Mouse (Mus musculus): ENCODE measurements around the gene Pp2d1. TPM values are rescaled to one million over a fixed set of nuclear protein-coding genes. Genes with fewer than 3 reads are reported as not detected.

The Pp2d1 gene
- polyA plus RNA-seq, 1 experiment from 2014 or later: 0.39 TPM

GRCm38 (mm10) chr17:53561458-53562029 is 22.3 kb upstream of the Pp2d1 start:
- no peak overlapping the region for H3K4me3 ChIP-seq
- H3K27ac ChIP-seq: no peak overlapping the region
- no peak overlapping the region for H3K9ac ChIP-seq
- ATAC-seq: no peak
- no peaks in the 10 kb centered on the region for H3K27me3 ChIP-seq
- H3K4me1 ChIP-seq: peaks cover 7% of the 10 kb centered on the region
- WGBS: 81% methylated on average over 4 of the region's 4 CpGs
- no peaks in the 10 kb centered on the region for H3K36me3 ChIP-seq (ENCODE audit: poor library complexity, severe bottlenecking)
- H3K4me2 ChIP-seq: no peak overlapping the region
- H3K9me3 ChIP-seq (replicated peaks): no peaks in the 10 kb centered on the region

GRCm38 (mm10) chr17:53559646-53560045 is 20.4 kb upstream of the Pp2d1 start:
- H3K9ac ChIP-seq: no peak overlapping the region
- no peaks in the 10 kb centered on the region for H3K27me3 ChIP-seq
- no peak overlapping the region for H3K4me2 ChIP-seq
- ATAC-seq: no peak
- no peak overlapping the region for H3K27ac ChIP-seq
- H3K36me3 ChIP-seq (ENCODE audit: poor library complexity, severe bottlenecking): no peaks in the 10 kb centered on the region
- H3K4me1 ChIP-seq: no peaks in the 10 kb centered on the region
- WGBS: 95% methylated on average over 5 of the region's 5 CpGs
- H3K9me3 ChIP-seq (replicated peaks): no peaks in the 10 kb centered on the region
- no peak overlapping the region for H3K4me3 ChIP-seq

- 60% methylated on average over 3 of the region's 3 CpGs for WGBS
- H3K4me3 ChIP-seq: no peak overlapping the region
- H3K9ac ChIP-seq: no peak overlapping the region
- H3K4me1 ChIP-seq: no peaks in the 10 kb centered on the region; the same call in 1 of the 2 replicates
- no peaks in the 10 kb centered on the region for H3K27me3 ChIP-seq
- no peaks in the 10 kb centered on the region for H3K9me3 ChIP-seq (replicated peaks)
- ATAC-seq: no peak
- no peak overlapping the region for H3K4me2 ChIP-seq
- no peaks in the 10 kb centered on the region for H3K36me3 ChIP-seq (ENCODE audit: poor library complexity, severe bottlenecking)
- H3K27ac ChIP-seq: no peak overlapping the region
These were observed 18.2 kb upstream of the Pp2d1 start for GRCm38 (mm10) chr17:53557443-53557842.

DNA sequence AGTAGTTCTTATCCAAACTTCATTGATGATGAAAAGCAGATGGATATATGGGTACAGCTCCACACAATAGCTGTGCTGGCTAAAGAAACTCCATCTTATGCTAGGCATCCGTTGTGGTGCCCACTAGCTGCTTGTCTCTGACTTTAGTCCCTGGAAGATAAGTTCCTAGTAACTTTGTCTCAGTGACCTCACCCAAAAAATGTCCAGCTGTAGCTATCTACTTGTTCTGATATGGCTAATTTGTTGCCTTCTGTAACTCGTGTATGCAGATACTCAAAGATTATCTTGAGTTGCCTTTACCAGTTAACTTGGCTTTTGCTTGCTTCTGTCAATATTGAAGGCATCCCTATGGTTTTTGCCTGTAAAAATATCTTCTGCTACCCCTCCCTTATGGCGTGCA is 15.6 kb upstream of the Pp2d1 start:
- Histone ChIP-seq H3K4me1 (peaks cover 12% of the 10 kb centered on the region), H3K4me2 (no peak overlapping the region), H3K9ac (no peak overlapping the region), H3K27ac (no peak overlapping the region), H3K4me3 (no peak overlapping the region), H3K9me3 (replicated peaks) (no peaks in the 10 kb centered on the region), H3K27me3 (no peaks in the 10 kb centered on the region), H3K36me3 (ENCODE audit: poor library complexity, severe bottlenecking) (no peaks in the 10 kb centered on the region)
- WGBS: 80% methylated on average over 3 of the region's 3 CpGs
- no peak for ATAC-seq

- Histone ChIP-seq H3K9me3 (replicated peaks) (no peaks in the 10 kb centered on the region), H3K36me3 (ENCODE audit: poor library complexity, severe bottlenecking) (no peaks in the 10 kb centered on the region), H3K9ac (no peak overlapping the region), H3K4me3 (no peak overlapping the region), H3K27ac (no peak overlapping the region), H3K27me3 (no peaks in the 10 kb centered on the region), H3K4me1 (peaks cover 12% of the 10 kb centered on the region), H3K4me2 (no peak overlapping the region)
- WGBS: 64% methylated on average over 4 of the region's 4 CpGs
- no peak for ATAC-seq
These were observed 14.8 kb upstream of the Pp2d1 start for GRCm38 (mm10) chr17:53554088-53554487.

DNA sequence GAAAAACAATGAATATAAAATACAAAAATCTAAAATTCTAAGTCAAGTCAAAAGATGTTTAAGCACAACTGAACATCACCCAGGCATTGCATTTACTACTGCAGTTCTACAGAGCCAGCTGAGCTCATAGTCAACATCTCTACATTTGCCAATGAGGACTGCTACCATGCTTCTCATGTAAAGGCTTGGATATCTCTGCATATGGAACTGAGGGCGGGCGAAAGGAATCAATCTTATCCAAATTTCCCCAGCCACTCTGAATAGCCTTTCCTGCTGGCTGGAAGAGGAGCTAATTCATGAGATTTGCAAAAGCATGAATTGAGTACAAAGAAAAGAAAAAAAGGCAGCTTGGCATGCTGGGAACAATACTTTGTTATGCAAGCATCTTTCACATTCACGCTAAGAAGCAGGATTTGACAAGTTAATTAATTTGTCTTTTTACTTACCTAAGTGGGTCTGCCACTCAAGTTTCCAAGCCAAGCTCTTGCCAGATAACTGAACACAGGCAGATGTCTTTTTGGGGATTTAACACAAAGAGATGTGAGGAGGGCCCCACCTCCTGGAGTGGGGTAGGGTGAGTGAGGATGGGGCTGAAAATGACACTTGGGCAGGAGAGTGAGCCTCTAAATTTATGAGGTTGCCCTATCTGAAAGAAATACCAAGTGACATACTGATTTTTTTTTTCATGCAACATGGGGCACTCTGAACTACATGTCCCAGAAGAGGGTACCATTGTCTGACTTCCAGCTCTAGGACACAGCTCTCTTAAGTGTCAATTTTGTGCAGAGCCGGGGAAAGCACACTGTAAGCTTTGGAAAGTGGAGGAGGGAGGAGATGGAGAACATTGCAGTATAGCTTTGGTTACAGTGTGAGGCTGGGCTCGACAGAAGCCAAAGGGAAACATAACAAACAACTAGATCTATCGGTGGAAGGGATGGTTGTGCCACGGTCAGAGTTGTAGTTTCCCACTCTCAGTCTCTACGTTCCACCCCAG is 12.4 kb upstream of the Pp2d1 start:
- H3K4me2 ChIP-seq: no peak overlapping the region
- WGBS: 37% methylated on average over 8 of the region's 8 CpGs
- no peak overlapping the region for H3K9ac ChIP-seq
- H3K4me3 ChIP-seq: no peak overlapping the region
- no peaks in the 10 kb centered on the region for H3K36me3 ChIP-seq (ENCODE audit: poor library complexity, severe bottlenecking)
- H3K4me1 ChIP-seq: peaks cover 12% of the 10 kb centered on the region
- H3K27ac ChIP-seq: peak overlapping the region; percentile 63
- peak; percentile 89 for ATAC-seq
- H3K27me3 ChIP-seq: no peaks in the 10 kb centered on the region
- H3K9me3 ChIP-seq (replicated peaks): no peaks in the 10 kb centered on the region

DNA sequence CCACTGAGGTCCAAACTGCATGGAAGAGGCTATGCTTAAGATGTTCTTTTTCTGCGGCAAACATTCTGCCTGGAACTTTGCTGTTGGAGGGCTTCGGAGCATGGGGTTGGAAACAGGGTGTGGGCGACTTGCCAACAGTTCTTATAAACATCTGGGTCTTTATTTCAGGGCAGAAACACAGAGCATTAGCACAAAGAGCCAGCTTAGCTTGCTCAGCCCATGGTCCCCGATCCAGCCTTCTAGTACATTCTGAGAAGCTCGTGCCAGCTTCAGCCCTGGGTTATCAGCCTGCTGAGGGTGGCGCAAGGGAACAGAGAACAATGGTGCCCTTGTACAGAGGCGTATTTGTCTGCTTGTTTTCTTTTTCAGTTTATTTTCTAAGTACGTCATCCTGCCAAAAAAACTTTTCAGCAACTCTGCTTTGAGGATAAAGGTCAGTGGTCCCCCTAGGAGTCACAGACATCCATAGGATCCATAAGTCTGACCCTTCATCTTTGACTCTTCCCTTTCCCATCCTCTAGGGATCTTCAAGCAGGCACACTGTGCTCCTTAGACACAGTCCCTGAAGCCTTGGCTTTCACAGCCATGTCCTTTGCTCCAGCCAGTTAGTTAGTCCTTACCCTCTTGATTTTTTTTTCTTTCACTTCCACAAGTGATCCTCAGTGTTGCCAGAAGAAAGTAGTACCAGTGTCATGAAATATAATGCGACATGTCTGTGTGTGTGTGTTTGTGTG is 4.5 kb upstream of the Pp2d1 start:
- peaks cover 8% of the 10 kb centered on the region; the same call in 1 of the 2 replicates for H3K4me1 ChIP-seq
- no peak overlapping the region for H3K9ac ChIP-seq
- no peak overlapping the region for H3K4me2 ChIP-seq
- H3K27me3 ChIP-seq: no peaks in the 10 kb centered on the region
- 62% methylated on average over 9 of the region's 9 CpGs for WGBS
- H3K27ac ChIP-seq: no peak overlapping the region
- no peaks in the 10 kb centered on the region for H3K9me3 ChIP-seq (replicated peaks)
- peak; percentile 72 for ATAC-seq
- H3K4me3 ChIP-seq: no peak overlapping the region
- no peaks in the 10 kb centered on the region for H3K36me3 ChIP-seq (ENCODE audit: poor library complexity, severe bottlenecking)

- Histone ChIP-seq H3K27me3 (no peaks in the 10 kb centered on the region), H3K36me3 (ENCODE audit: poor library complexity, severe bottlenecking) (no peaks in the 10 kb centered on the region), H3K9ac (no peak overlapping the region), H3K27ac (no peak overlapping the region), H3K4me1 (peaks cover 8% of the 10 kb centered on the region; the same call in 1 of the 2 replicates), H3K4me3 (no peak overlapping the region), H3K9me3 (replicated peaks) (no peaks in the 10 kb centered on the region), H3K4me2 (no peak overlapping the region)
- ATAC-seq: no peak
- 92% methylated on average over 4 of the region's 4 CpGs for WGBS
These were observed 3.3 kb upstream of the Pp2d1 start for GRCm38 (mm10) chr17:53542536-53542935.

GRCm38 (mm10) chr17:53532425-53532824 is 6.8 kb downstream of the Pp2d1 start:
- Histone ChIP-seq H3K9me3 (replicated peaks) (no peaks in the 10 kb centered on the region), H3K36me3 (ENCODE audit: poor library complexity, severe bottlenecking) (no peaks in the 10 kb centered on the region), H3K27me3 (no peaks in the 10 kb centered on the region), H3K4me1 (no peaks in the 10 kb centered on the region), H3K4me2 (no peak overlapping the region), H3K4me3 (no peak overlapping the region), H3K27ac (no peak overlapping the region), H3K9ac (no peak overlapping the region)
- WGBS: 69% methylated on average over 2 of the region's 2 CpGs
- ATAC-seq: no peak

DNA sequence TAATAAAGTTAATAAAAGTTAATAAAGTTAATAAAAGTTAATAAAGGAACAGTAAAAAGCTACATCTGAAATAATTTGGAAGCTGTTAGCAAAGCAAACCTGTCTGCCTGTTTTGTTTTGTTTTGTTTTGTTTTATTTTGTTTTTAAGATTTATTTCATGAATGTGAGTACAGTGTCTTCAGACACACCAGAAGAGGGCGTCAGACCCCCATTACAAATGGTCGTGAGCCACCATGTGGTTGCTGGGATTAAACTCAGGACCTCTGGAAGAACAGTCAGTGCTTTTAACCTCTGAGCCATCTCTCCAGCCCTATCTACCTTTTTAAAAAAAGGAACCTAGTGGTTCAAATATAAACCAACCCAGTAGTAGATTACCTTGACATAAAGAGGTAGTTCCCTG is 8.1 kb downstream of the Pp2d1 start:
- Histone ChIP-seq H3K9ac (no peak overlapping the region), H3K27ac (no peak overlapping the region), H3K27me3 (no peaks in the 10 kb centered on the region), H3K4me2 (no peak overlapping the region), H3K4me1 (no peaks in the 10 kb centered on the region), H3K9me3 (replicated peaks) (no peaks in the 10 kb centered on the region), H3K36me3 (ENCODE audit: poor library complexity, severe bottlenecking) (no peaks in the 10 kb centered on the region), H3K4me3 (no peak overlapping the region)
- WGBS: 54% methylated on average over 2 of the region's 2 CpGs
- ATAC-seq: no peak

GRCm38 (mm10) chr17:53528034-53528433 is 11.2 kb downstream of the Pp2d1 start:
- Histone ChIP-seq H3K9ac (no peak overlapping the region), H3K4me3 (no peak overlapping the region), H3K27me3 (no peaks in the 10 kb centered on the region), H3K4me1 (no peaks in the 10 kb centered on the region), H3K4me2 (no peak overlapping the region), H3K27ac (no peak overlapping the region), H3K9me3 (replicated peaks) (no peaks in the 10 kb centered on the region), H3K36me3 (ENCODE audit: poor library complexity, severe bottlenecking) (no peaks in the 10 kb centered on the region)
- ATAC-seq: no peak
- 93% methylated on average over 2 of the region's 2 CpGs for WGBS

- no peak for ATAC-seq
- no peak overlapping the region for H3K4me3 ChIP-seq
- H3K27ac ChIP-seq: no peak overlapping the region
- H3K4me2 ChIP-seq: no peak overlapping the region
- H3K9ac ChIP-seq: no peak overlapping the region
- no peaks in the 10 kb centered on the region for H3K36me3 ChIP-seq (ENCODE audit: poor library complexity, severe bottlenecking)
- H3K27me3 ChIP-seq: no peaks in the 10 kb centered on the region
- no peaks in the 10 kb centered on the region for H3K9me3 ChIP-seq (replicated peaks)
- no peaks in the 10 kb centered on the region for H3K4me1 ChIP-seq
These were observed 18.7 kb downstream of the Pp2d1 start for GRCm38 (mm10) chr17:53520509-53520908.

All from forebrain, embryonic 13.5 days (tissue).